Mouse (Mus musculus) heart, embryonic 15.5 days (tissue): ENCODE measurements around the gene Sirpa. TPM values are rescaled to one million over a fixed set of nuclear protein-coding genes. Genes with fewer than 3 reads are reported as not detected.

ENCODE experiments used
- ATAC-seq: fragments of 200-750 bp; cut with Nextera tagmentation; replicated peaks from 2 replicates; pipeline ENCODE4 v1.8.0; 2017; ENCODE audit warnings: low read depth, moderate TSS enrichment; ENCODE audit not compliant: insufficient number of reproducible peaks, insufficient read depth, low FRiP score
- H3K27ac ChIP-seq: fragments of 300-500 bp; sonication (generic); 2 replicates; pipeline ENCODE4 v1.5.1; 2015; ENCODE audit warnings: mild to moderate bottlenecking, inconsistent platforms
- H3K27me3 ChIP-seq: fragments of 300-500 bp; sonication (generic); 2 replicates; pipeline ENCODE4 v1.6.1; 2015; ENCODE audit warnings: inconsistent platforms
- H3K36me3 ChIP-seq: fragments of 300-500 bp; sonication (generic); 2 replicates; pipeline ENCODE4 v1.6.1; 2015; ENCODE audit warnings: mild to moderate bottlenecking, inconsistent platforms
- H3K4me1 ChIP-seq: fragments of 300-500 bp; sonication (generic); replicated peaks from 2 replicates; pipeline ENCODE4 v1.6.1; 2015; ENCODE audit warnings: inconsistent platforms
- H3K4me2 ChIP-seq: fragments of 300-500 bp; sonication (generic); 2 replicates; pipeline ENCODE4 v1.6.1; 2015; ENCODE audit warnings: inconsistent platforms, mild to moderate bottlenecking, moderate library complexity
- H3K4me3 ChIP-seq: fragments of 300-500 bp; sonication (generic); 2 replicates; pipeline ENCODE4 v1.5.1; 2015; ENCODE audit warnings: mild to moderate bottlenecking, inconsistent platforms
- H3K9ac ChIP-seq: fragments of 300-500 bp; sonication (generic); 2 replicates; pipeline ENCODE4 v1.6.1; 2015; ENCODE audit warnings: mild to moderate bottlenecking, inconsistent platforms
- H3K9me3 ChIP-seq: fragments of 300-500 bp; sonication (generic); replicated peaks from 2 replicates; pipeline ENCODE4 v1.6.1; 2016; ENCODE audit warnings: inconsistent platforms
- WGBS: fragments of 180-500 bp; shearing (Covaris S2); methylation state at CpG from one replicate; pipeline ENCODE4 v1.1.7; 2015; ENCODE audit warnings: mixed read lengths; 5-methylcytosine and 5-hydroxymethylcytosine counted together
- polyA plus RNA-seq: library from polyadenylated mRNA; unstranded; fragments of >200 nt; fragmentation: Nextera tagmentation; extraction: Ambion mirVana; gene quantifications from 2 replicates; pipeline ENCODE4 v1.2.1, GENCODE M21; 2015

The Sirpa gene
- polyA plus RNA-seq, 1 experiment from 2014 or later, result 13.8 TPM

- peak overlapping the region; percentile 25 for H3K4me3 ChIP-seq
- no peak for ATAC-seq
- no peak overlapping the region; the same call in 1 of the 2 replicates for H3K9ac ChIP-seq
- no peaks in the 10 kb centered on the region for H3K9me3 ChIP-seq
- peaks cover 28% of the 10 kb centered on the region for H3K4me1 ChIP-seq
- 37% methylated on average over 13 of the region's 13 CpGs for WGBS
- H3K36me3 ChIP-seq, result peaks cover 7% of the 10 kb centered on the region; the same call in 1 of the 2 replicates
- H3K27ac ChIP-seq, result peak overlapping the region; percentile 50
- H3K4me2 ChIP-seq, result peak overlapping the region; percentile 51
- no peaks in the 10 kb centered on the region for H3K27me3 ChIP-seq
These were observed 35.2 kb downstream of the Sirpa start for GRCm38 (mm10) chr2:129627811-129628210.

GRCm38 (mm10) chr2:129628456-129629185 lies 36.0 kb downstream of the Sirpa start:
- no peak for ATAC-seq
- Histone ChIP-seq H3K9me3 (no peaks in the 10 kb centered on the region), H3K9ac (no peak overlapping the region), H3K4me3 (no peak overlapping the region), H3K36me3 (peaks cover 7% of the 10 kb centered on the region; the same call in 1 of the 2 replicates), H3K27ac (no peak overlapping the region), H3K27me3 (no peaks in the 10 kb centered on the region), H3K4me1 (peaks cover 36% of the 10 kb centered on the region), H3K4me2 (no peak overlapping the region)
- 86% methylated on average over 6 of the region's 6 CpGs for WGBS

GRCm38 (mm10) chr2:129629786-129630531 lies 37.3 kb downstream of the Sirpa start:
- H3K27me3 ChIP-seq, result no peaks in the 10 kb centered on the region
- no peaks in the 10 kb centered on the region for H3K9me3 ChIP-seq
- 93% methylated on average over 15 of the region's 15 CpGs for WGBS
- no peak for ATAC-seq
- no peak overlapping the region for H3K4me3 ChIP-seq
- no peak overlapping the region for H3K4me2 ChIP-seq
- H3K36me3 ChIP-seq, result peaks cover 7% of the 10 kb centered on the region; the same call in 1 of the 2 replicates
- H3K4me1 ChIP-seq, result peaks cover 34% of the 10 kb centered on the region
- no peak overlapping the region for H3K27ac ChIP-seq
- no peak overlapping the region for H3K9ac ChIP-seq

DNA sequence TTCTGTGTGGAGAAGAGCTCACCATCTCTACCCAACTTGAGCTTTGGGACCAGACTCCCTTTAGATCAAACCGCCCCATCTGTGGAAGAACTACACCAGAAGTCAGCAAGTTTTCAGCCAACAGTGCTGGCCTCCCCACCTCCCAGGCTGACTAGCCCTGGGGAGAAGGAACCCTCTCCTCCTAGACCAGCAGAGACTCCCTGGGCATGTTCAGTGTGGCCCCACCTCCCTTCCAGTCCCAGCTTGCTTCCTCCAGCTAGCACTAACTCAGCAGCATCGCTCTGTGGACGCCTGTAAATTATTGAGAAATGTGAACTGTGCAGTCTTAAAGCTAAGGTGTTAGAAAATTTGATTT lies 37.9 kb downstream of the Sirpa start:
- Histone ChIP-seq H3K4me3 (no peak overlapping the region), H3K4me2 (no peak overlapping the region), H3K27ac (no peak overlapping the region), H3K4me1 (peaks cover 30% of the 10 kb centered on the region), H3K27me3 (no peaks in the 10 kb centered on the region), H3K36me3 (peaks cover 7% of the 10 kb centered on the region; the same call in 1 of the 2 replicates), H3K9me3 (no peaks in the 10 kb centered on the region), H3K9ac (no peak overlapping the region)
- ATAC-seq, result no peak
- 96% methylated on average over 3 of the region's 3 CpGs for WGBS

GRCm38 (mm10) chr2:129630978-129631660 lies 38.5 kb downstream of the Sirpa start:
- no peak overlapping the region for H3K4me2 ChIP-seq
- H3K4me3 ChIP-seq, result no peak overlapping the region
- 60% methylated on average over 7 of the region's 7 CpGs for WGBS
- ATAC-seq, result no peak
- H3K36me3 ChIP-seq, result peaks cover 7% of the 10 kb centered on the region; the same call in 1 of the 2 replicates
- H3K9ac ChIP-seq, result no peak overlapping the region
- H3K27ac ChIP-seq, result no peak overlapping the region
- H3K4me1 ChIP-seq, result peaks cover 30% of the 10 kb centered on the region
- no peaks in the 10 kb centered on the region for H3K27me3 ChIP-seq
- H3K9me3 ChIP-seq, result no peaks in the 10 kb centered on the region

- H3K27ac ChIP-seq, result no peak overlapping the region
- H3K4me2 ChIP-seq, result no peak overlapping the region
- WGBS, result 92% methylated on average over 7 of the region's 7 CpGs
These were observed 39.7 kb downstream of the Sirpa start for GRCm38 (mm10) chr2:129632324-129632723.

GRCm38 (mm10) chr2:129633077-129633732 lies 40.6 kb downstream of the Sirpa start:
- ATAC-seq, result peak; percentile 71; the same call in 1 of the 2 replicates
- Histone ChIP-seq H3K27ac (peak overlapping the region; percentile 40; the same call in 1 of the 2 replicates), H3K27me3 (no peaks in the 10 kb centered on the region), H3K4me2 (no peak overlapping the region), H3K9me3 (no peaks in the 10 kb centered on the region), H3K36me3 (peaks cover 7% of the 10 kb centered on the region; the same call in 1 of the 2 replicates), H3K4me1 (peaks cover 17% of the 10 kb centered on the region), H3K4me3 (no peak overlapping the region), H3K9ac (no peak overlapping the region)
- 38% methylated on average over 9 of the region's 9 CpGs for WGBS

More at GRCm38 (mm10) chr2:129632324-129632723, 39.7 kb downstream of the Sirpa start:
- Histone ChIP-seq H3K9me3 (no peaks in the 10 kb centered on the region), H3K4me1 (peaks cover 25% of the 10 kb centered on the region), H3K27me3 (no peaks in the 10 kb centered on the region), H3K36me3 (peaks cover 7% of the 10 kb centered on the region; the same call in 1 of the 2 replicates), H3K4me3 (no peak overlapping the region), H3K9ac (no peak overlapping the region)
- no peak for ATAC-seq

- H3K36me3 ChIP-seq, result peaks cover 7% of the 10 kb centered on the region; the same call in 1 of the 2 replicates
- no peaks in the 10 kb centered on the region for H3K27me3 ChIP-seq
- ATAC-seq, result no peak
- WGBS, result 38% methylated on average over 3 of the region's 3 CpGs
- no peak overlapping the region for H3K4me3 ChIP-seq
- no peak overlapping the region for H3K4me2 ChIP-seq
- peaks cover 17% of the 10 kb centered on the region for H3K4me1 ChIP-seq
- no peak overlapping the region for H3K9ac ChIP-seq
- no peaks in the 10 kb centered on the region for H3K9me3 ChIP-seq
- H3K27ac ChIP-seq, result peak overlapping the region; percentile 22; the same call in 1 of the 2 replicates
These were observed 41.3 kb downstream of the Sirpa start for GRCm38 (mm10) chr2:129633982-129634381.

GRCm38 (mm10) chr2:129652616-129653015 lies 60.0 kb downstream of the Sirpa start:
- Histone ChIP-seq H3K4me3 (no peak overlapping the region), H3K4me2 (no peak overlapping the region), H3K9ac (no peak overlapping the region), H3K4me1 (peaks cover 5% of the 10 kb centered on the region), H3K36me3 (no peaks in the 10 kb centered on the region), H3K9me3 (no peaks in the 10 kb centered on the region), H3K27ac (no peak overlapping the region), H3K27me3 (no peaks in the 10 kb centered on the region)
- ATAC-seq, result no peak
- 38% methylated on average over 4 of the region's 4 CpGs for WGBS

DNA sequence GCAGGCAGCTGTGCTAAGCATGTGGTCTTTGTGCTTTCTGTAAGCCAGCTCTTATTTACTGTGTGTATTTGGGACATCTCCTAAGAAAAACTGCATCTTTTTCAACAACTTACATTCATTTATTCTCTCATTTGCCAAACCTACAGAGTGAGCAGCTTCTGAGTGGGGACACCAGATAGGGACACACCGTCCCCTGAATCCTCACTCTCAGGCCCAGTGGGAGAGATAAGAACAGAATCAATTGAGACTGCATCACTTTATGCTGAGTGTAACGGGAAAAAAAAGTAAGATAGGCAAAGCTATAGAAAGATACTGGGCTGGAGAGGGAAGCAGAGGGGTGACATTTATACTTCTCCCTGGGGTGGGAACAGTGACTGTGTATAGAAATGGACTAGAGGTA lies 61.0 kb downstream of the Sirpa start:
- ATAC-seq, result no peak
- H3K36me3 ChIP-seq, result no peaks in the 10 kb centered on the region
- no peak overlapping the region for H3K4me3 ChIP-seq
- H3K4me1 ChIP-seq, result peaks cover 5% of the 10 kb centered on the region
- no peaks in the 10 kb centered on the region for H3K9me3 ChIP-seq
- 56% methylated on average over 2 of the region's 2 CpGs for WGBS
- H3K27ac ChIP-seq, result no peak overlapping the region
- H3K27me3 ChIP-seq, result no peaks in the 10 kb centered on the region
- no peak overlapping the region for H3K4me2 ChIP-seq
- no peak overlapping the region for H3K9ac ChIP-seq
